Mouse (Mus musculus): ENCODE results near the gene Crocc2.

DNA sequence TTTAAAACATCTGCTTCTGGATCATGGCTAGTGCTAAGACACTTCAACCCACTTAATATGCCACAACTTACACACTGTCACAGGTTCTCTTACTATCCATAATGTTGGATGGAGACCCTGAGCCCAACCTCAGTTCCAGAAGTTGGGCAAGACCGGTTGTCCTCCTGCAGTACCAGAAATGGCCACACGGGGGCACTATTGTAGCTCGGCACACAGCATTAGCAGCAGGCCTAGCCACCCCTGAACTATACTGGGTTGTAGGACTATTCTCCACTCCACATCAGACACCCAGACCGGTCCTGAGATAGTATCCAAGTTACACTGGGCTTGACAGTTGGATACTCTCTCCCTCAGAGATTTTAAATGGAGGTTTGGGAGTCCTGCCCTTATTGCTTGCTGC, 5.9 kb downstream of the Crocc2 start:
- TF ChIP-seq CTCF (IDR thresholded peaks at IDR 0.05; ENCODE audit: low read depth, low read length) (peak; percentile 97), POLR2A (IDR thresholded peaks at IDR 0.05; ENCODE audit: borderline replicate concordance, low read depth, low read length) (no peak)
